Mouse (Mus musculus): Measurements from ENCODE around the gene Flrt2.

Gene Flrt2

GRCm38 (mm10) chr12:95737571-95737970, 45.5 kb downstream of the Flrt2 start:
- DNase-seq, result no peak

GRCm38 (mm10) chr12:95738031-95738430, 46.0 kb downstream of the Flrt2 start:
- no peak for DNase-seq

- DNase-seq, result no peak
These were observed 46.6 kb downstream of the Flrt2 start for GRCm38 (mm10) chr12:95738491-95739135.

GRCm38 (mm10) chr12:95739739-95740138, 47.7 kb downstream of the Flrt2 start:
- peak; percentile 75 for DNase-seq

GRCm38 (mm10) chr12:95741296-95741695, 49.3 kb downstream of the Flrt2 start:
- DNase-seq, result no peak

GRCm38 (mm10) chr12:95744307-95744706, 52.3 kb downstream of the Flrt2 start:
- no peak for DNase-seq

GRCm38 (mm10) chr12:95746856-95747579, 55.0 kb downstream of the Flrt2 start:
- peak; percentile 83 for DNase-seq

GRCm38 (mm10) chr12:95748760-95749159, 56.7 kb downstream of the Flrt2 start:
- no peak for DNase-seq

- DNase-seq, result no peak
These were observed 57.2 kb downstream of the Flrt2 start for GRCm38 (mm10) chr12:95749248-95749647.

- no peak for DNase-seq
These were observed 67.3 kb downstream of the Flrt2 start for GRCm38 (mm10) chr12:95759212-95759746.

GRCm38 (mm10) chr12:95765255-95765654, 73.2 kb downstream of the Flrt2 start:
- no peak for DNase-seq

- no peak for DNase-seq
These were observed 77.0 kb downstream of the Flrt2 start for GRCm38 (mm10) chr12:95769041-95769440.

- DNase-seq, result no peak
These were observed 78.2 kb downstream of the Flrt2 start for GRCm38 (mm10) chr12:95770251-95770650.

- no peak for DNase-seq
These were observed 98.1 kb downstream of the Flrt2 start for GRCm38 (mm10) chr12:95790146-95790545.

GRCm38 (mm10) chr12:95816660-95817059, 124.6 kb downstream of the Flrt2 start:
- no peak for DNase-seq
